Mouse (Mus musculus): ENCODE results near the gene Plce1.

DNA sequence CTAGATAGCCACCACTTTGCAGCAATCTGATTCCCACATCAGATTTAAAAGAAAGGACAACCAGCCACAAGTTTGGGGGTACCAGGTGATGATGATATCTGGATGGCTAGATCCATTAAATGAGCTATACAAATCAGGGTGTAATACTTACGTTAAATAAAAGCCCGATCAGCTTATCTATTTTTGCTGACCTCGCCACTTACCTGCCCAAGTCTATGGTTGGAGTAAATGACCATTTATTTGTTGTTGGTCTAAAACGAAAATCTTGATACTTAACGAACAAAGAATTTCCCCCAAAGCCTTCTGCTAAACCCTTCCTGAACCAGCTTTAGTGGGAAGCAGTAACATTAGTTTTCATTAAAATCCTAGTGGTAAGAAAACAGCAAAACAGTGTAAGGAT, 1.4 kb upstream of the Plce1 start:
- no peak for TF ChIP-seq USF1 (IDR thresholded peaks at IDR 0.05; ENCODE audit: low read depth, low read length)
- no peak for TF ChIP-seq CTCF (IDR thresholded peaks at IDR 0.05 in 2 of 3, conservative IDR thresholded peaks at IDR 0.05 in 1 of 3; ENCODE audit: control insufficient read depth in 1 of 3, insufficient read depth in 1 of 3, low read depth in 2 of 3, low read length in 3 of 3, poor library complexity in 1 of 3, severe bottlenecking in 1 of 3)
- no peak for TF ChIP-seq POLR2A (IDR thresholded peaks at IDR 0.05; ENCODE audit: control insufficient read depth in 1 of 2, insufficient read depth in 1 of 2, low read depth in 1 of 2, low read length in 2 of 2, poor library complexity in 1 of 2)
- no peak for TF ChIP-seq TAL1 (IDR thresholded peaks at IDR 0.05; ENCODE audit: low read length)
- no peak for TF ChIP-seq MXI1 (IDR thresholded peaks at IDR 0.05; ENCODE audit: low read depth, low read length)
- no peak for TF ChIP-seq JUND (IDR thresholded peaks at IDR 0.05; ENCODE audit: low read depth, low read length)
- no peak for TF ChIP-seq ZNF384 (IDR thresholded peaks at IDR 0.05; ENCODE audit: low read depth, low read length)
- no peak for TF ChIP-seq ZKSCAN1 (IDR thresholded peaks at IDR 0.05; ENCODE audit: low read depth, low read length)
